Mouse (Mus musculus): ENCODE data around the gene Nenf. TPM values are rescaled to one million over a fixed set of nuclear protein-coding genes. Genes with fewer than 3 reads are reported as not detected.

Nenf gene
- total and polyA plus RNA-seq, 2 experiments from 2014 or later: 184 to 185 TPM

- Histone ChIP-seq H3K4me1 (ENCODE audit: insufficient read depth, low read length) (no peaks in the 10 kb centered on the region), H3K4me2 (ENCODE audit: low read depth, low read length, poor library complexity, severe bottlenecking) (no peak overlapping the region), H3K36me3 (ENCODE audit: insufficient read depth, low read length) (peaks cover 73% of the 10 kb centered on the region), H3K27me3 (ENCODE audit: insufficient read depth, low read length) (no peaks in the 10 kb centered on the region), H3K27ac (ENCODE audit: low read depth, low read length) (no peak overlapping the region), H3K9ac (replicated peaks; ENCODE audit: low read length, poor library complexity, severe bottlenecking) (no peak overlapping the region), H3K4me3 (ENCODE audit: low read depth, low read length) (no peak overlapping the region), H3K9me3 (ENCODE audit: low read length) (no peaks in the 10 kb centered on the region)
- DNase-seq (ENCODE audit: low spot score) (no peak), ATAC-seq (ENCODE audit: low FRiP score) (no peak)
- 94% methylated on average over 4 of the region's 4 CpGs for WGBS
- no peak for TF ChIP-seq CTCF (IDR thresholded peaks at IDR 0.05)
Measured at GRCm38 (mm10) chr1:191340530-191340929, 22.5 kb upstream of the Nenf start.

- DNase-seq (ENCODE audit: low spot score) (no peak), ATAC-seq (ENCODE audit: low FRiP score) (no peak)
- H3K36me3 ChIP-seq (ENCODE audit: insufficient read depth, low read length): peaks cover 68% of the 10 kb centered on the region
- no peaks in the 10 kb centered on the region for H3K4me1 ChIP-seq (ENCODE audit: insufficient read depth, low read length)
- no peak overlapping the region for H3K4me3 ChIP-seq (ENCODE audit: low read depth, low read length)
- no peak overlapping the region for H3K27ac ChIP-seq (ENCODE audit: low read depth, low read length)
- TF ChIP-seq CTCF (IDR thresholded peaks at IDR 0.05): no peak
- H3K9me3 ChIP-seq (ENCODE audit: low read length): no peaks in the 10 kb centered on the region
- H3K27me3 ChIP-seq (ENCODE audit: insufficient read depth, low read length): no peaks in the 10 kb centered on the region
- no peak overlapping the region for H3K9ac ChIP-seq (replicated peaks; ENCODE audit: low read length, poor library complexity, severe bottlenecking)
- no peak overlapping the region for H3K4me2 ChIP-seq (ENCODE audit: low read depth, low read length, poor library complexity, severe bottlenecking)
- 96% methylated on average over 2 of the region's 2 CpGs for WGBS
Measured at GRCm38 (mm10) chr1:191339876-191340275, 21.9 kb upstream of the Nenf start.

GRCm38 (mm10) chr1:191334500-191334899 lies 16.5 kb upstream of the Nenf start:
- H3K36me3 ChIP-seq (ENCODE audit: insufficient read depth, low read length): peaks cover 40% of the 10 kb centered on the region
- no peak for TF ChIP-seq CTCF (IDR thresholded peaks at IDR 0.05)
- WGBS: 80% methylated on average over 5 of the region's 5 CpGs

DNA sequence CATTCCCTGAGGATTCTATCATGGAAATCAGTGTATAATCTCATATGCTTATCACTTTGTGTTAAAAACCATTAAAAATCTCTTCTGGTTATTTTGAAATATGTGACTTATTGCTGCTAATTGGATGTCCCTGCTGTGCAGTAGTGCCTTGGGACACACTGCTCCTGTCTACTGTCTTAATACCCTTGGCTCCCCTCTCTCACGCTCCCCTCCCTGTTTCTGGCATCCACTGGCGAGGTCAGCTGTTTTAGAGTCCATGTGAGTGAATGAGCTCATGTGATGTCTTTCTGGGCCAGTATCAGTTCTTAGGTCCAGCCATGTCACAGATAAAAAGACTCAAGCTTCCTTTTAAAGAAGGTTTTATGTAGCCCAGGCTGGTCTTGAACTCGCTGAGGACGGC lies 12.4 kb upstream of the Nenf start:
- Histone ChIP-seq H3K4me2 (ENCODE audit: low read depth, low read length, poor library complexity, severe bottlenecking) (no peak overlapping the region), H3K27ac (ENCODE audit: low read depth, low read length) (no peak overlapping the region), H3K9ac (replicated peaks; ENCODE audit: low read length, poor library complexity, severe bottlenecking) (no peak overlapping the region), H3K4me3 (ENCODE audit: low read depth, low read length) (no peak overlapping the region), H3K4me1 (ENCODE audit: insufficient read depth, low read length) (peaks cover 15% of the 10 kb centered on the region; the same call in 1 of the 2 replicates), H3K27me3 (ENCODE audit: insufficient read depth, low read length) (no peaks in the 10 kb centered on the region), H3K9me3 (ENCODE audit: low read length) (no peaks in the 10 kb centered on the region), H3K36me3 (ENCODE audit: insufficient read depth, low read length) (peaks cover 19% of the 10 kb centered on the region)
- no peak for TF ChIP-seq CTCF (IDR thresholded peaks at IDR 0.05)
- WGBS: 80% methylated on average over 4 of the region's 4 CpGs
- DNase-seq (ENCODE audit: low spot score) (no peak), ATAC-seq (ENCODE audit: low FRiP score) (no peak)

More at GRCm38 (mm10) chr1:191334500-191334899, 16.5 kb upstream of the Nenf start:
- no peak overlapping the region for H3K9ac ChIP-seq (replicated peaks; ENCODE audit: low read length, poor library complexity, severe bottlenecking)
- ATAC-seq (ENCODE audit: low FRiP score) (no peak), DNase-seq (ENCODE audit: low spot score) (no peak)
- H3K9me3 ChIP-seq (ENCODE audit: low read length): no peaks in the 10 kb centered on the region
- H3K27ac ChIP-seq (ENCODE audit: low read depth, low read length): no peak overlapping the region
- H3K27me3 ChIP-seq (ENCODE audit: insufficient read depth, low read length): no peaks in the 10 kb centered on the region
- no peak overlapping the region for H3K4me3 ChIP-seq (ENCODE audit: low read depth, low read length)
- no peaks in the 10 kb centered on the region for H3K4me1 ChIP-seq (ENCODE audit: insufficient read depth, low read length)
- no peak overlapping the region for H3K4me2 ChIP-seq (ENCODE audit: low read depth, low read length, poor library complexity, severe bottlenecking)

GRCm38 (mm10) chr1:191328019-191328441 lies 10.0 kb upstream of the Nenf start:
- H3K27ac ChIP-seq (ENCODE audit: low read depth, low read length): no peak overlapping the region
- WGBS: 72% methylated on average over 8 of the region's 8 CpGs
- H3K9ac ChIP-seq (replicated peaks; ENCODE audit: low read length, poor library complexity, severe bottlenecking): 0 out of 2 replicates have a peak overlapping the region, but pooled peaks have one; percentile 24
- no peak for DNase-seq (ENCODE audit: low spot score)
- no peak for ATAC-seq (ENCODE audit: low FRiP score)
- H3K4me1 ChIP-seq (ENCODE audit: insufficient read depth, low read length): peaks cover 15% of the 10 kb centered on the region; the same call in 1 of the 2 replicates
- H3K4me3 ChIP-seq (ENCODE audit: low read depth, low read length): no peak overlapping the region
- H3K36me3 ChIP-seq (ENCODE audit: insufficient read depth, low read length): peaks cover 12% of the 10 kb centered on the region
- no peaks in the 10 kb centered on the region for H3K27me3 ChIP-seq (ENCODE audit: insufficient read depth, low read length)
- H3K4me2 ChIP-seq (ENCODE audit: low read depth, low read length, poor library complexity, severe bottlenecking): peak overlapping the region; percentile 81; the same call in 1 of the 2 replicates
- TF ChIP-seq CTCF (IDR thresholded peaks at IDR 0.05): no peak
- H3K9me3 ChIP-seq (ENCODE audit: low read length): no peaks in the 10 kb centered on the region

- TF ChIP-seq CTCF (IDR thresholded peaks at IDR 0.05): no peak
- peak overlapping the region; percentile 75 for H3K4me3 ChIP-seq (ENCODE audit: low read depth, low read length)
- H3K4me1 ChIP-seq (ENCODE audit: insufficient read depth, low read length): peaks cover 15% of the 10 kb centered on the region; the same call in 1 of the 2 replicates
- WGBS: 78% methylated on average over 8 of the region's 8 CpGs
- H3K36me3 ChIP-seq (ENCODE audit: insufficient read depth, low read length): peaks cover 11% of the 10 kb centered on the region
- peak overlapping the region; percentile 81 for H3K4me2 ChIP-seq (ENCODE audit: low read depth, low read length, poor library complexity, severe bottlenecking)
- H3K27me3 ChIP-seq (ENCODE audit: insufficient read depth, low read length): no peaks in the 10 kb centered on the region
- H3K27ac ChIP-seq (ENCODE audit: low read depth, low read length): no peak overlapping the region
- ATAC-seq (ENCODE audit: low FRiP score): no peak
- no peaks in the 10 kb centered on the region for H3K9me3 ChIP-seq (ENCODE audit: low read length)
- H3K9ac ChIP-seq (replicated peaks; ENCODE audit: low read length, poor library complexity, severe bottlenecking): peak overlapping the region; percentile 92; the same call in 1 of the 2 replicates
- DNase-seq (ENCODE audit: low spot score): no peak
Measured at GRCm38 (mm10) chr1:191327258-191327657, 9.3 kb upstream of the Nenf start.
